Mouse (Mus musculus): ENCODE measurements around the gene Tollip. TPM values are rescaled to one million over a fixed set of nuclear protein-coding genes. Genes with fewer than 3 reads are reported as not detected.

The Tollip gene
- 20.9 and 28.3 TPM in 2 replicates for total RNA-seq (2012; rRNA removed)

DNA sequence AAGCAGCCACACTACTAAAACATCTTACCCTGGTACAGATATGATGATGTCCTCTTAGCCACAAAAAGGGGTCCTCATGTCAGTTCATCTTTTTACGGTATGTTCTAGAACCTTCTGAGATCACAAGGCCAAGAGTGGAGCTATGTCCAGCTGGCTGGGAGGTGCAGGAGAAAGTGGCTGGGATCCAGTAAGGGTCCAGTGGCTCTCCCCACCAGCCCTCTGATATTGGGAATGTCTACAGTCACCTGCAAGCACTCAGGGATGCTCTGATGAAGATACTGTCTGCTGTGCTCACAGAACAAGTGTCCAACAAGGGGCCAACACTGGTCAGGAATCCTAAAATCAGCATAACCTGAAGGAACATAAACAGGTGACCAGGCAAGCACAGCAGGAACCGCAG lies at the start of gene Tollip:
Gene Tollip (minus strand): TSS at position 101 of the 400 bp plus-strand sequence.
- Histone ChIP-seq H3K4me3 (ENCODE audit: insufficient read depth in 1 of 2, low read depth in 1 of 2, low read length in 2 of 2, poor library complexity in 1 of 2, severe bottlenecking in 1 of 2) (no peak within 1 kb of the TSS), H3K27ac (ENCODE audit: insufficient read depth, low read depth, low read length, poor library complexity, severe bottlenecking) (no peak within 1 kb of the TSS), H3K4me1 (ENCODE audit: control insufficient read depth in 2 of 2, insufficient read depth in 2 of 2, low read length in 2 of 2, poor library complexity in 1 of 2) (no peaks in the 10 kb centered on the region), H3K36me3 (ENCODE audit: control insufficient read depth, insufficient read depth, low read length, poor library complexity, severe bottlenecking) (no peaks in the 10 kb centered on the region), H3K9me3 (ENCODE audit: control insufficient read depth, insufficient read depth, low read depth, low read length) (no peaks in the 10 kb centered on the region), H3K9ac (ENCODE audit: insufficient read depth, low read depth, low read length, poor library complexity, severe bottlenecking) (no peak within 1 kb of the TSS)
- no peak for TF ChIP-seq ZC3H11A (IDR thresholded peaks at IDR 0.05; ENCODE audit: borderline replicate concordance, low read depth, low read length)
- no peak for TF ChIP-seq ZNF384 (IDR thresholded peaks at IDR 0.05; ENCODE audit: low read depth, low read length)
- TF ChIP-seq HCFC1 (IDR thresholded peaks at IDR 0.05; ENCODE audit: borderline replicate concordance, insufficient read depth, low read length), result no peak
- no peak for TF ChIP-seq MAFK (IDR thresholded peaks at IDR 0.05; ENCODE audit: insufficient read depth, low read depth, low read length)
- TF ChIP-seq CHD2 (IDR thresholded peaks at IDR 0.05; ENCODE audit: low read depth, low read length), result no peak
- in situ Hi-C loops (cut with MboI; ENCODE audit: low sequenced_read_pairs in 2 of 2, unreplicated experiment in 2 of 2), result no loop called here
- no peak for DNase-seq (ENCODE audit: low read depth, low spot score)

DNA sequence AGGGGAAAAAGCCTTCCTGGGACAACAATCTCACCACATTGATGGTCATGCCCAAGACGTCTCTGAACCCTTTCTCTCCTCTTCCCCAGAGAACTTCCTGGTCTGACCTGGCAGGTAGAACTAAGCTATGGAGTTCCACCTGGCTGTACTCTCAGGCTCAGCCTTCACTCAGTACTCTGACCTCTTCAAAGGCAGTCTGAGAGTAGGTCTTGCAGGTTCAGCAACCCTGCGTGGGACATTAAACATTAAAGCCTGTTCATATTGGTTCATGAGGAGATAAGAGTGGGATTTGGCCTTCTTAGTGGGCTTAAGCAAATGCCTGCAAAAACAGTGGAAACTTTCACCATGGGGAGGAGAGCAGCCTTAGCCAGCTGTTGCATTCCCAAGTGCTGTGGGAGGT lies 48.0 kb upstream of the Tollip start:
- Histone ChIP-seq H3K36me3 (ENCODE audit: control insufficient read depth, insufficient read depth, low read length, poor library complexity, severe bottlenecking) (no peaks in the 10 kb centered on the region), H3K4me3 (ENCODE audit: insufficient read depth in 1 of 2, low read depth in 1 of 2, low read length in 2 of 2, poor library complexity in 1 of 2, severe bottlenecking in 1 of 2) (no peak overlapping the region), H3K9me3 (ENCODE audit: control insufficient read depth, insufficient read depth, low read depth, low read length) (no peaks in the 10 kb centered on the region), H3K27ac (ENCODE audit: insufficient read depth, low read depth, low read length, poor library complexity, severe bottlenecking) (no peak overlapping the region), H3K4me1 (ENCODE audit: control insufficient read depth in 2 of 2, insufficient read depth in 2 of 2, low read length in 2 of 2, poor library complexity in 1 of 2) (no peaks in the 10 kb centered on the region), H3K9ac (ENCODE audit: insufficient read depth, low read depth, low read length, poor library complexity, severe bottlenecking) (no peak overlapping the region)
- no peak for DNase-seq (ENCODE audit: low read depth, low spot score)
- in situ Hi-C loops (cut with MboI; ENCODE audit: low sequenced_read_pairs in 2 of 2, unreplicated experiment in 2 of 2), result no loop called here
- TF ChIP-seq CHD2 (IDR thresholded peaks at IDR 0.05; ENCODE audit: low read depth, low read length), result no peak

DNA sequence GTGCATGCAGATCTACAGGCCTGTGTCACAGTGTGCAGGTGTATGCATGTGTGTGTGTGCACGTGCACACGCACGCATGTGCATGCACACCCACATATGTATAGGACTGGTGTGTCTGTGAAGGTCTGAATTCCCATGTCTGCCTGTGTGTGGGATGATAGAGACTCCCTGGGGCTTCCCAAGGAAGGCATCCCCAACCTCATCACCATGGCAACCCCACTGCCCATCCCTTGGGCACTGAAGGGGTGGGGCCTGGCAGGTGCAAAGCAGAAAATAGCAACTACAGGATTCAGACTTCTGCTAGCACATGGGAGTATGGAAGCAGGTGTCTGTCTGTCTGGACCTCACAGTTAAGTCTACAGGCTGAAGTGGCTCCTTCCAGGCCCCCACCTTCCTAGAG lies 44.2 kb upstream of the Tollip start:
- H3K27ac ChIP-seq (ENCODE audit: insufficient read depth, low read depth, low read length, poor library complexity, severe bottlenecking), result no peak overlapping the region

DNA sequence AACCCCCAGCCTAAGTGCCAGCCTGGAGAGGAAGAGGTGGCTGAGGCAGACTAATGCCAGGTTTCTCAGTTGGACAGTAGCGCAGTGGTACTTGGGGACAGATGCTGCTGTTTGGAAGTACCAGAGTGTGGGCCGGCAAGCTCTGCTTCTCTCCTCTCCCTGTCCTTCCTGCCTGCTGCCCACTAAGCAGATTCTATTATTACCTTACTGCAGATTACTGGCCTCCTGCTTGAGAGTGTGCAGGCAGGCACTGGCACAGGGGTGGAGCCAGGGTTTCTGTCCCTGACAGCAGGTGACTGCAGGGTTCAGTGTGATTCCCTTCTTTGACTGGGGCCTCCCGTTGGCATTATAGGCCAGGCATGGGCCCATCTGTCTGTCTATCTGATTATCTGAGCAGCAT lies 43.2 kb upstream of the Tollip start:
- Histone ChIP-seq H3K36me3 (ENCODE audit: control insufficient read depth, insufficient read depth, low read length, poor library complexity, severe bottlenecking) (no peaks in the 10 kb centered on the region), H3K9me3 (ENCODE audit: control insufficient read depth, insufficient read depth, low read depth, low read length) (no peaks in the 10 kb centered on the region), H3K4me3 (ENCODE audit: insufficient read depth in 1 of 2, low read depth in 1 of 2, low read length in 2 of 2, poor library complexity in 1 of 2, severe bottlenecking in 1 of 2) (no peak overlapping the region), H3K27ac (ENCODE audit: insufficient read depth, low read depth, low read length, poor library complexity, severe bottlenecking) (no peak overlapping the region), H3K9ac (ENCODE audit: insufficient read depth, low read depth, low read length, poor library complexity, severe bottlenecking) (no peak overlapping the region), H3K4me1 (ENCODE audit: control insufficient read depth in 2 of 2, insufficient read depth in 2 of 2, low read length in 2 of 2, poor library complexity in 1 of 2) (no peaks in the 10 kb centered on the region)
- TF ChIP-seq CHD2 (IDR thresholded peaks at IDR 0.05; ENCODE audit: low read depth, low read length), result no peak
- no peak for TF ChIP-seq ZNF384 (IDR thresholded peaks at IDR 0.05; ENCODE audit: low read depth, low read length)
- no peak for TF ChIP-seq MAFK (IDR thresholded peaks at IDR 0.05; ENCODE audit: insufficient read depth, low read depth, low read length)
- TF ChIP-seq HCFC1 (IDR thresholded peaks at IDR 0.05; ENCODE audit: borderline replicate concordance, insufficient read depth, low read length), result no peak
- TF ChIP-seq ZC3H11A (IDR thresholded peaks at IDR 0.05; ENCODE audit: borderline replicate concordance, low read depth, low read length), result no peak
- no peak for DNase-seq (ENCODE audit: low read depth, low spot score)
- in situ Hi-C loops (cut with MboI; ENCODE audit: low sequenced_read_pairs in 2 of 2, unreplicated experiment in 2 of 2), result no loop called here

More for the DNA sequence above, 44.2 kb upstream of the Tollip start:
- H3K9me3 ChIP-seq (ENCODE audit: control insufficient read depth, insufficient read depth, low read depth, low read length), result no peaks in the 10 kb centered on the region
- no peak for DNase-seq (ENCODE audit: low read depth, low spot score)
- no peak overlapping the region for H3K9ac ChIP-seq (ENCODE audit: insufficient read depth, low read depth, low read length, poor library complexity, severe bottlenecking)
- no peaks in the 10 kb centered on the region for H3K36me3 ChIP-seq (ENCODE audit: control insufficient read depth, insufficient read depth, low read length, poor library complexity, severe bottlenecking)
- H3K4me3 ChIP-seq (ENCODE audit: insufficient read depth in 1 of 2, low read depth in 1 of 2, low read length in 2 of 2, poor library complexity in 1 of 2, severe bottlenecking in 1 of 2), result no peak overlapping the region
- in situ Hi-C loops (cut with MboI; ENCODE audit: low sequenced_read_pairs in 2 of 2, unreplicated experiment in 2 of 2), result no loop called here
- no peaks in the 10 kb centered on the region for H3K4me1 ChIP-seq (ENCODE audit: control insufficient read depth in 2 of 2, insufficient read depth in 2 of 2, low read length in 2 of 2, poor library complexity in 1 of 2)
- no peak for TF ChIP-seq CHD2 (IDR thresholded peaks at IDR 0.05; ENCODE audit: low read depth, low read length)

DNA sequence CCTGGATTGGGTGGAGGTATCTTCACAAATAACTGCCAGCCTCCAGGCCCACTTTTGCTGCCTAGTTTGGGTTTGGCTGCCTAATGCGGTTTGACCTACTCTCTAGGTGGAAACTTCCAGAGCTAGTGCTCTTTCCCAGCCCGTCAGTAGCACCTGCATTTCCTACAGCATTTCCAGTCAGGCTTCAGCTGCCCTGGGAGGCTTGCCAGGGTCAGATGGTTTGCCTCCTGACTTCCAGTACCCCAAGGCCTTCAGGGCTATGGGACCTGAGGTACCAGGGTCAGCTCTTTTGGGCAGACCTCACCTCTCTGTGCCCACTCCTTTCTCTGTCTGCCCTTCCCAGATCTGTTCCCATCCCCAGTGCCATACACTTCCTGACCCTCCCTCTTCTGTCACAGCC lies 42.6 kb upstream of the Tollip start:
- Histone ChIP-seq H3K9me3 (ENCODE audit: control insufficient read depth, insufficient read depth, low read depth, low read length) (no peaks in the 10 kb centered on the region), H3K4me3 (ENCODE audit: insufficient read depth in 1 of 2, low read depth in 1 of 2, low read length in 2 of 2, poor library complexity in 1 of 2, severe bottlenecking in 1 of 2) (no peak overlapping the region), H3K9ac (ENCODE audit: insufficient read depth, low read depth, low read length, poor library complexity, severe bottlenecking) (no peak overlapping the region), H3K27ac (ENCODE audit: insufficient read depth, low read depth, low read length, poor library complexity, severe bottlenecking) (no peak overlapping the region), H3K4me1 (ENCODE audit: control insufficient read depth in 2 of 2, insufficient read depth in 2 of 2, low read length in 2 of 2, poor library complexity in 1 of 2) (no peaks in the 10 kb centered on the region), H3K36me3 (ENCODE audit: control insufficient read depth, insufficient read depth, low read length, poor library complexity, severe bottlenecking) (no peaks in the 10 kb centered on the region)
- TF ChIP-seq MAFK (IDR thresholded peaks at IDR 0.05; ENCODE audit: insufficient read depth, low read depth, low read length), result no peak
- no peak for TF ChIP-seq ZNF384 (IDR thresholded peaks at IDR 0.05; ENCODE audit: low read depth, low read length)
- TF ChIP-seq CHD2 (IDR thresholded peaks at IDR 0.05; ENCODE audit: low read depth, low read length), result no peak
- no peak for TF ChIP-seq HCFC1 (IDR thresholded peaks at IDR 0.05; ENCODE audit: borderline replicate concordance, insufficient read depth, low read length)
- no peak for TF ChIP-seq ZC3H11A (IDR thresholded peaks at IDR 0.05; ENCODE audit: borderline replicate concordance, low read depth, low read length)
- no peak for DNase-seq (ENCODE audit: low read depth, low spot score)
- in situ Hi-C loops (cut with MboI; ENCODE audit: low sequenced_read_pairs in 2 of 2, unreplicated experiment in 2 of 2), result no loop called here

Measured in ES-E14 (cell line).